Mouse (Mus musculus) heart, adult 2 months (tissue): Measurements from ENCODE around the gene Tcf25. TPM values are rescaled to one million over a fixed set of nuclear protein-coding genes. Genes with fewer than 3 reads are reported as not detected.

Experiments
- DNase-seq, 2 experiments: peaks; one replicate each; pipeline ENCODE4 v3.0.0; 2021
- H3K27ac ChIP-seq: fragments of 200-600 bp; 2 replicates; pipeline ENCODE4 v1.8.1; 2022
- H3K27me3 ChIP-seq: fragments of 200-500 bp; 2 replicates; pipeline ENCODE4 v1.6.1; 2012; ENCODE audit warnings: mild to moderate bottlenecking, low read length, inconsistent platforms, mixed read lengths; ENCODE audit not compliant: control insufficient read depth, insufficient read depth
- H3K36me3 ChIP-seq: fragments of 200-500 bp; 2 replicates; pipeline ENCODE4 v1.6.1; 2012; ENCODE audit warnings: low read length, inconsistent platforms; ENCODE audit not compliant: control insufficient read depth, insufficient read depth
- H3K4me1 ChIP-seq: fragments of 200-500 bp; 2 replicates; pipeline ENCODE4 v1.6.1; 2011; ENCODE audit warnings: low read length; ENCODE audit not compliant: control insufficient read depth, insufficient read depth
- H3K4me3 ChIP-seq: fragments of 200-600 bp; 2 replicates; pipeline ENCODE4 v1.8.1; 2022
- H3K79me2 ChIP-seq: fragments of 200-500 bp; replicated peaks from 2 replicates; pipeline ENCODE4 v1.6.1; 2012; ENCODE audit warnings: mild to moderate bottlenecking, inconsistent platforms, low read length, moderate library complexity, mixed read lengths; ENCODE audit not compliant: control insufficient read depth, insufficient read depth
- H3K9ac ChIP-seq: fragments of 200-500 bp; 2 replicates; pipeline ENCODE4 v1.6.1; 2012; ENCODE audit warnings: low read depth, mild to moderate bottlenecking, control low read depth, inconsistent platforms, low read length, mixed read lengths
- CTCF ChIP-seq: fragments of 200-600 bp; IDR thresholded peaks from 2 replicates; pipeline ENCODE4 v1.8.1; 2022; ENCODE audit warnings: antibody characterized with exemption, mild to moderate bottlenecking, moderate library complexity
- EP300 ChIP-seq: fragments of 200-500 bp; IDR thresholded peaks from 2 replicates; pipeline ENCODE4 v1.6.1; 2011; ENCODE audit warnings: low read depth, low read length, control low read depth; ENCODE audit not compliant: insufficient read depth
- POLR2A ChIP-seq: fragments of 200-500 bp; IDR thresholded peaks from 2 replicates; pipeline ENCODE4 v1.6.1; 2011; ENCODE audit warnings: mild to moderate bottlenecking, low read depth, low read length, control low read depth; ENCODE audit not compliant: insufficient read depth
- WGBS: fragments of 180-500 bp; shearing (Covaris S2); methylation state at CpG from one replicate; pipeline ENCODE4 v1.1.7; 2018; 5-methylcytosine and 5-hydroxymethylcytosine counted together
- intact Hi-C: fragments of 180-260 bp; cut with DNase I; formaldehyde crosslinking; loops from one replicate; pipeline ENCODE4 v1.15.1; 2025
- polyA plus RNA-seq: library from polyadenylated mRNA; depleted of rRNA; stranded (reverse); fragments of >200 nt; gene quantifications from 2 replicates; pipeline ENCODE4 v1.2.3, GENCODE M21; 2012
- total RNA-seq, 2 experiments: library from RNA; stranded (reverse); gene quantifications; 2 replicates each; pipeline ENCODE4 v1.2.3; 2021

The Tcf25 gene
- total and polyA plus RNA-seq, 3 experiments, result 125 to 137 (median 134) TPM

DNA sequence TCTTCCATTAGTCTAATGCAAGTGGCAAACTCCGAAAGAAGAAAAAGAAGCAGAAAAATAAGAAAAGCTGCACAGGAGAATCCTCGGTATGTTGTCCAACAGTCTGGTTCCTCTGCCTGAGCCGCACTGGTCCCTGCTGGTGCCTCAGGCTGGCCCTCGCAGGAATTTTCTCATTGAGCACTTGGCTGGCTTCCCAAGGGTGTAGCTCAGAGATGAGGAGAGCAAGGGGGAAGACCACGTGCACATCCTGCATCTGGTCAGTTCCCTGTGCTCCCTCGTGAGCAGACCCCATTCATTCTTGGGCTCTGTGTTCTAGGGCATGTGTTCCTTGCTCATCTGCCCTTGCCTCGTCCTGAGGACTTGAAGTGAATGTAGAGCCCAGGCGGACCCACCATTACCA lies 9.0 kb downstream of the Tcf25 start:
- H3K9ac ChIP-seq, result no peak overlapping the region

GRCm38 (mm10) chr8:123384883-123385540 lies 11.5 kb downstream of the Tcf25 start:
- Histone ChIP-seq H3K4me3 (no peak overlapping the region), H3K27ac (no peak overlapping the region), H3K79me2 (no peaks in the 10 kb centered on the region), H3K4me1 (no peaks in the 10 kb centered on the region), H3K9ac (no peak overlapping the region), H3K36me3 (no peaks in the 10 kb centered on the region), H3K27me3 (no peaks in the 10 kb centered on the region)
- intact Hi-C loops, result no loop called here
- no peak for DNase-seq
- TF ChIP-seq CTCF, result peak; percentile 77
- no peak for TF ChIP-seq POLR2A
- 53% methylated on average over 9 of the region's 9 CpGs for WGBS

More for the DNA sequence above, 9.0 kb downstream of the Tcf25 start:
- intact Hi-C loops, result no loop called here
- DNase-seq, result no peak
- 57% methylated on average over 8 of the region's 8 CpGs for WGBS
- no peaks in the 10 kb centered on the region for H3K4me1 ChIP-seq
- H3K27me3 ChIP-seq, result no peaks in the 10 kb centered on the region
- no peak overlapping the region for H3K4me3 ChIP-seq
- no peaks in the 10 kb centered on the region for H3K36me3 ChIP-seq
- no peak overlapping the region for H3K27ac ChIP-seq
- TF ChIP-seq POLR2A, result no peak
- no peak for TF ChIP-seq CTCF
- no peak for TF ChIP-seq EP300
- H3K79me2 ChIP-seq, result no peaks in the 10 kb centered on the region

GRCm38 (mm10) chr8:123387041-123387440 lies 13.5 kb downstream of the Tcf25 start:
- no peak for DNase-seq
- H3K27me3 ChIP-seq, result no peaks in the 10 kb centered on the region
- WGBS, result 70% methylated on average over 3 of the region's 3 CpGs
- no peak overlapping the region for H3K4me3 ChIP-seq
- intact Hi-C loops, result no loop called here
- H3K36me3 ChIP-seq, result no peaks in the 10 kb centered on the region
- no peak for TF ChIP-seq POLR2A
- no peak for TF ChIP-seq CTCF
- no peak for TF ChIP-seq EP300
- H3K4me1 ChIP-seq, result no peaks in the 10 kb centered on the region
- H3K79me2 ChIP-seq, result no peaks in the 10 kb centered on the region
- no peak overlapping the region for H3K9ac ChIP-seq
- H3K27ac ChIP-seq, result no peak overlapping the region

DNA sequence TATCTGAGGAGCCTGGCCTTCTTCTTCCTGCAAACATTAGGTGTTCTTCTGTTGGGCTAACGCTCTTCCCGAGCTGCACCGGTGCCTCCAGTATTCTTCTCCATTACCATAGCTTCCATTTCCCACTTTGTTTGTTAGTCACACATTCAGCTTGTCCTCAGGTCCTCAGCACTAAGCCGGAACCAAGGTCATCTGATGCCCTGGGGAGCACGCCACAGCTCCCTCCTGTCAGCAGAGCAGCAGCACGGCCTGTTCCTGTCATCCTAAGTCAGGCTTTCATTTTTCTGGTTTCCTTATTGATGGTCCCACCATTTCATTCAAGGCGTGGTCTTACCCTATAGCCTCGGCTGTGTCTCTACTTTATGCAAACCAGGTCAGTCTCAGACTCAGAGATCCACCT lies 14.2 kb downstream of the Tcf25 start:
- H3K9ac ChIP-seq, result no peak overlapping the region
- WGBS, result 76% methylated on average over 8 of the region's 8 CpGs
- no peak overlapping the region for H3K4me3 ChIP-seq
- H3K36me3 ChIP-seq, result no peaks in the 10 kb centered on the region
- no peak overlapping the region for H3K27ac ChIP-seq
- intact Hi-C loops, result no loop called here
- no peak for DNase-seq
- no peaks in the 10 kb centered on the region for H3K27me3 ChIP-seq
- TF ChIP-seq CTCF, result no peak
- TF ChIP-seq POLR2A, result no peak
- no peak for TF ChIP-seq EP300
- no peaks in the 10 kb centered on the region for H3K79me2 ChIP-seq
- no peaks in the 10 kb centered on the region for H3K4me1 ChIP-seq

DNA sequence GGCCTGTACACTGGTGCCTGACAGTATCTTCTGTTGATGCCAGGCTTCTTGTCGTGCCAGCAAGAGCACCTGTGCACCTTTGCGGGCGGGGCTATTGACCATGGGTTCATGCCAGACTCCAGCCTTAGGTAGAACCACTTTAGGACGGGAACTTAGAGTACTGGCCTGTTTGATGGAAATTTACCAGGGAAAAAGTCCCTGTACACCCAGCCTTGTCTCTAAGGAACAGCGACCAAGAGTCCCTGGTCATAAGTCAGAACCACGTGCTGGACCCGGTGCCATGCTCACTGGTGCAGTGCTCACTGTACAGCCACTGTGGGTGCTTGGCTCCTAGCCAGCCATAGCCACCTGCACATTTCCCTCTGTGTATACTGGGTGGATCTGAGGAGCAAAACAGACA lies 15.5 kb downstream of the Tcf25 start:
- Histone ChIP-seq H3K9ac (no peak overlapping the region), H3K36me3 (no peaks in the 10 kb centered on the region), H3K4me1 (no peaks in the 10 kb centered on the region), H3K27me3 (no peaks in the 10 kb centered on the region), H3K4me3 (no peak overlapping the region), H3K79me2 (no peaks in the 10 kb centered on the region), H3K27ac (no peak overlapping the region)
- 95% methylated on average over 7 of the region's 7 CpGs for WGBS
- no peak for DNase-seq
- intact Hi-C loops, result no loop called here
- TF ChIP-seq CTCF, result no peak
- TF ChIP-seq EP300, result no peak

DNA sequence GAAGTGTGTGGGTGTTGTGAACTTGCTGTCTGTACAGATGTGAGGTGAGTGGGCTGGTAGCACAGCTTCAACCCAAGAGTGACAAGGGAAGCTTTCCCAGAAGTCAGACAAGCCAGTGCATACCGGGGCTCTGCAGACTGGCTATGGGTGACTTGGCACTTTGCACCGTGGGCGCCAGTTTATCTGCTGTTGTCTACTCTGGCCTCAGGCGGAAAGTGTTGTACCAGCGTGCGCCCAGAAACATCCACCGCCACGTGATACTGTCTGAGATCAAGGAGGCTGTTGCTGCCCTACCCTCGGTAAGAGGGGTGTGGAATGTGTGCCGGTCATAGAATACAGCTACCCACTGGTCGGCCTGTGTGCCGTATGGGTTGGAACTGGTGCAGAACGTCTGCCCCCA lies 24.8 kb downstream of the Tcf25 start:
- intact Hi-C loops, result no loop called here
- WGBS, result 74% methylated on average over 13 of the region's 13 CpGs
- H3K79me2 ChIP-seq, result no peaks in the 10 kb centered on the region
- no peaks in the 10 kb centered on the region for H3K27me3 ChIP-seq
- H3K9ac ChIP-seq, result no peak overlapping the region
- DNase-seq, result peak in 1 of 2 experiments; percentile 40
- H3K4me3 ChIP-seq, result no peak overlapping the region
- H3K36me3 ChIP-seq, result no peaks in the 10 kb centered on the region
- no peak for TF ChIP-seq POLR2A
- no peak for TF ChIP-seq CTCF
- TF ChIP-seq EP300, result no peak
- no peaks in the 10 kb centered on the region for H3K4me1 ChIP-seq
- no peak overlapping the region for H3K27ac ChIP-seq

DNA sequence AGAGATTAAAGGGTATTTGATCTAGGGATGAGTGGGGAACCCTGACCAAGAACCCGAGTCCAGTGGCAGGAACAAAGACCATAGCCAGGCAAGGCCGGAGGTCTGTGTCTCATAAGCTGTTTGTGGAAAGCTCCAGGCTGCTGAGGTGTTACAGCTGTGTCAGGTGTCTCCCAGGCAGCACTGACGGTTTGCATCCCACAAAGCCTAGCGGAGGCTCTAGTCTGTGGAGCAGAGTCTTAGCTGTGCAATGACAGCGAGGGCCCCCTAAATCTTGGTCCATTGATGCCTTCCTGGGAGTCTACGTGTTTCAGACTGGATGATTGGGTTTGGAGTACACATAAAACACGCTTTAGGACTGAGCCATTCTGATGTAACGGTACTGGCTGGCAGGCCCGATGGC lies 28.4 kb downstream of the Tcf25 start:
- Histone ChIP-seq H3K4me1 (no peaks in the 10 kb centered on the region), H3K9ac (no peak overlapping the region), H3K79me2 (no peaks in the 10 kb centered on the region), H3K27ac (no peak overlapping the region), H3K4me3 (no peak overlapping the region), H3K27me3 (no peaks in the 10 kb centered on the region), H3K36me3 (no peaks in the 10 kb centered on the region)
- DNase-seq, result no peak
- intact Hi-C loops, result no loop called here
- 93% methylated on average over 9 of the region's 9 CpGs for WGBS
- no peak for TF ChIP-seq POLR2A
- TF ChIP-seq EP300, result no peak
- no peak for TF ChIP-seq CTCF
